Mouse (Mus musculus): ENCODE results near the gene 1700012B09Rik. TPM values are rescaled to one million over a fixed set of nuclear protein-coding genes. Genes with fewer than 3 reads are reported as not detected.

The 1700012B09Rik gene
- total and polyA plus RNA-seq, 3 experiments: not detected

- H3K9ac ChIP-seq (ENCODE audit: control insufficient read depth, low read depth, low read length, poor library complexity, severe bottlenecking): no peak overlapping the region
- no peak overlapping the region for H3K27ac ChIP-seq (ENCODE audit: control insufficient read depth, low read depth, low read length)
- H3K36me3 ChIP-seq (ENCODE audit: control insufficient read depth in 1 of 2, insufficient read depth in 2 of 2, low read length in 2 of 2): peaks cover 0 to 17% of the 10 kb centered on the region in 2 experiments; a peak in 3 of 4 replicates
- no peak overlapping the region for H3K4me3 ChIP-seq (ENCODE audit: control insufficient read depth in 1 of 2, insufficient read depth in 1 of 2, low read depth in 2 of 2, low read length in 2 of 2)
- no peaks in the 10 kb centered on the region for H3K79me2 ChIP-seq (ENCODE audit: control insufficient read depth, insufficient read depth, low read length, poor library complexity)
- no peaks in the 10 kb centered on the region for H3K9me3 ChIP-seq (replicated peaks; ENCODE audit: insufficient read depth, low read length)
- no peak for TF ChIP-seq E2F4 (IDR thresholded peaks at IDR 0.05; ENCODE audit: borderline replicate concordance, low read depth, low read length)
- no peak for TF ChIP-seq ZKSCAN1 (IDR thresholded peaks at IDR 0.05; ENCODE audit: low read depth, low read length)
- no peak for TF ChIP-seq USF2 (IDR thresholded peaks at IDR 0.05; ENCODE audit: borderline replicate concordance in 1 of 2, insufficient read depth in 1 of 2, low read depth in 1 of 2, low read length in 2 of 2)
- TF ChIP-seq USF1 (IDR thresholded peaks at IDR 0.05; ENCODE audit: low read depth, low read length): no peak
- no peak for TF ChIP-seq RCOR1 (IDR thresholded peaks at IDR 0.05; ENCODE audit: low read depth, low read length)
- no peak for TF ChIP-seq TCF12 (IDR thresholded peaks at IDR 0.05; ENCODE audit: low read depth, low read length)
- no peak for TF ChIP-seq BHLHE40 (IDR thresholded peaks at IDR 0.05; ENCODE audit: borderline replicate concordance, low read depth, low read length)
- TF ChIP-seq ELF1 (IDR thresholded peaks at IDR 0.05; ENCODE audit: low read depth, low read length): no peak
- no peak for TF ChIP-seq ZC3H11A (IDR thresholded peaks at IDR 0.05; ENCODE audit: low read depth, low read length)
- TF ChIP-seq EP300 (IDR thresholded peaks at IDR 0.05; ENCODE audit: low read depth in 1 of 2, low read length in 2 of 2): no peak
- no peak for TF ChIP-seq NRF1 (IDR thresholded peaks at IDR 0.05; ENCODE audit: insufficient read depth, low read depth, low read length, poor library complexity, severe bottlenecking)
- TF ChIP-seq CHD2 (IDR thresholded peaks at IDR 0.05; ENCODE audit: low read length): no peak
- TF ChIP-seq ETS1 (IDR thresholded peaks at IDR 0.05; ENCODE audit: low read depth, low read length): no peak
- TF ChIP-seq UBTF (IDR thresholded peaks at IDR 0.05; ENCODE audit: borderline replicate concordance, insufficient read depth, low read depth, low read length): no peak
- TF ChIP-seq MYC (IDR thresholded peaks at IDR 0.05; ENCODE audit: low read depth, low read length): no peak
- no peak for TF ChIP-seq NELFE (IDR thresholded peaks at IDR 0.05; ENCODE audit: low read depth, low read length)
- TF ChIP-seq MAFK (IDR thresholded peaks at IDR 0.05; ENCODE audit: borderline replicate concordance, low read depth, low read length): no peak
- peaks cover 12 to 14% of the 10 kb centered on the region in 2 experiments for H3K4me1 ChIP-seq (ENCODE audit: control insufficient read depth in 1 of 2, insufficient read depth in 2 of 2, low read length in 2 of 2)
- DNase-seq (ENCODE audit: low read depth, low spot score): no peak
- no peaks in the 10 kb centered on the region for H3K27me3 ChIP-seq (ENCODE audit: control insufficient read depth in 1 of 2, insufficient read depth in 2 of 2, low read length in 2 of 2)
Observed at GRCm38 (mm10) chr9:14720384-14720783, 50.4 kb downstream of the 1700012B09Rik start.

GRCm38 (mm10) chr9:14718332-14718691, 52.5 kb downstream of the 1700012B09Rik start:
- Histone ChIP-seq H3K9ac (ENCODE audit: control insufficient read depth, low read depth, low read length, poor library complexity, severe bottlenecking) (no peak overlapping the region), H3K27ac (ENCODE audit: control insufficient read depth, low read depth, low read length) (no peak overlapping the region), H3K9me3 (replicated peaks; ENCODE audit: insufficient read depth, low read length) (no peaks in the 10 kb centered on the region), H3K79me2 (ENCODE audit: control insufficient read depth, insufficient read depth, low read length, poor library complexity) (no peaks in the 10 kb centered on the region), H3K27me3 (ENCODE audit: control insufficient read depth in 1 of 2, insufficient read depth in 2 of 2, low read length in 2 of 2) (no peaks in the 10 kb centered on the region; a peak in 1 of 4 replicates), H3K36me3 (ENCODE audit: control insufficient read depth in 1 of 2, insufficient read depth in 2 of 2, low read length in 2 of 2) (peaks cover 2 to 16% of the 10 kb centered on the region in 2 experiments; a peak in 3 of 4 replicates), H3K4me1 (ENCODE audit: control insufficient read depth in 1 of 2, insufficient read depth in 2 of 2, low read length in 2 of 2) (peaks cover 12 to 14% of the 10 kb centered on the region in 2 experiments), H3K4me3 (ENCODE audit: control insufficient read depth in 1 of 2, insufficient read depth in 1 of 2, low read depth in 2 of 2, low read length in 2 of 2) (no peak overlapping the region)
- DNase-seq (ENCODE audit: low read depth, low spot score): peak; percentile 74
- TF ChIP-seq SIN3A (IDR thresholded peaks at IDR 0.05; ENCODE audit: low read length) (peak; percentile 2; the same call in 1 of the 2 replicates), EP300 (IDR thresholded peaks at IDR 0.05; ENCODE audit: low read depth in 1 of 2, low read length in 2 of 2) (peak in 1 of 2 experiments; percentile 27; a peak in 1 of 4 replicates), TCF12 (IDR thresholded peaks at IDR 0.05; ENCODE audit: low read depth, low read length) (no peak), GATA1 (IDR thresholded peaks at IDR 0.05; ENCODE audit: low read depth, low read length) (peak; percentile 28; the same call in 1 of the 2 replicates), MYC (IDR thresholded peaks at IDR 0.05; ENCODE audit: low read depth, low read length) (no peak), MEF2A (IDR thresholded peaks at IDR 0.05; ENCODE audit: extremely low read depth, insufficient replicate concordance, low read depth, low read length, poor library complexity, severe bottlenecking) (no peak), BHLHE40 (IDR thresholded peaks at IDR 0.05; ENCODE audit: borderline replicate concordance, low read depth, low read length) (no peak), MXI1 (IDR thresholded peaks at IDR 0.05; ENCODE audit: low read depth, low read length) (peak; percentile 3; the same call in 1 of the 2 replicates), RCOR1 (IDR thresholded peaks at IDR 0.05; ENCODE audit: low read depth, low read length) (peak; percentile 63; the same call in 1 of the 2 replicates), CTCF (IDR thresholded peaks at IDR 0.05 in 2 of 3, conservative IDR thresholded peaks at IDR 0.05 in 1 of 3; ENCODE audit: control insufficient read depth in 1 of 3, insufficient read depth in 1 of 3, low read depth in 2 of 3, low read length in 3 of 3, poor library complexity in 1 of 3, severe bottlenecking in 1 of 3) (0 out of 6 replicates have a peak, but pooled peaks of 1 of the 3 experiments have one; percentile 7), ELF1 (IDR thresholded peaks at IDR 0.05; ENCODE audit: low read depth, low read length) (no peak), ZC3H11A (IDR thresholded peaks at IDR 0.05; ENCODE audit: low read depth, low read length) (no peak), JUND (IDR thresholded peaks at IDR 0.05; ENCODE audit: low read depth, low read length) (peak; percentile 73; the same call in 1 of the 2 replicates), UBTF (IDR thresholded peaks at IDR 0.05; ENCODE audit: borderline replicate concordance, insufficient read depth, low read depth, low read length) (no peak), TBP (IDR thresholded peaks at IDR 0.05; ENCODE audit: low read depth, low read length) (no peak; the same call in 1 of the 2 replicates), SMC3 (IDR thresholded peaks at IDR 0.05; ENCODE audit: low read depth, low read length) (0 out of 2 replicates have a peak, but pooled peaks have one; percentile 1)

Measured in MEL (cell line).